Mouse (Mus musculus) hindlimb bud, embryonic 11.5 days (tissue): Measurements from ENCODE around the gene Irgq.

ENCODE experiments used
- DNase-seq: peaks from one replicate; pipeline ENCODE4 v3.0.0-alpha.2; 2012; ENCODE audit warnings: low read depth, low spot score; ENCODE audit errors: extremely low spot score

Irgq gene

GRCm38 (mm10) chr7:24546068-24546614 lies 15.7 kb downstream of the Irgq start, which contains the start of the genes Pinlyp and Xrcc1:
Pinlyp (minus strand) TSS chr7:24546118.
Xrcc1 (plus strand) TSS chr7:24546289.
- DNase-seq: no peak

DNA sequence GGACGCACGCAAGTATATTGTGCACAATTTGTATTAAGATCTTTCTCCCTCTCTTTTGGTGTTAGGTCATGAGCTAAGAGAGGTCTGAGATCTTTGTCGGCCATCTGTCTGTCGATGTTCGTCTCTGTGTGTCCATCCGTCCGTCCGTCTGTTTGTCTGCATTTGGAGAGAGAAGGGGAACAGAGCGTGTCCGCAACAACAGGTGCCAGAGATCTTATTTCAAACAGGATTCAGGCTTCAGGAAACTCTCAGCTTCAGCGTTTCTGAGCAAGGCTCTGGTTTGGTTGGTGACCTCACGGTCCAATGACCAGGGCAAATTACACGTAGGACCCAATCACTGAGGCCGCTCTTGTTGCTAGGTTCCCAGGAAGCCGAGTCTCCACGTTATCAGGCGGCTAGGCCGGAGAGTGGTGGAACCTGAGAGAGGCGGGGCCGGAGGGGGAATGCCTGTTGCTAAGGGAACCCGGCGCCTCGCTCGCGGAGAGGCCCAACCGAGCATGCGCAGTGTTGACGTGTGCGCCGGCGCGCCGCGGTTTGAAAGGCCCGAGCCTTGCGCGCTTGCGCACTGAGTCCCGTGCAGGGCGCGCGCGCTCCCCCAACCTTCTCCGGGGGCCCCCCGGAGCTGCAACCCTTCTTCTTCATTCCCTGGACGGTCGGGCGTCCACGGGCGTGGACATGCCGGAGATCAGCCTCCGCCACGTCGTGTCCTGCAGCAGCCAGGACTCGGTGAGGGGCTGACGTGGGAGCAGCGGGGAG lies 16.3 kb downstream of the Irgq start:
- DNase-seq: peak; percentile 98

- DNase-seq: no peak
These were observed 17.1 kb downstream of the Irgq start for GRCm38 (mm10) chr7:24547534-24548036.

DNA sequence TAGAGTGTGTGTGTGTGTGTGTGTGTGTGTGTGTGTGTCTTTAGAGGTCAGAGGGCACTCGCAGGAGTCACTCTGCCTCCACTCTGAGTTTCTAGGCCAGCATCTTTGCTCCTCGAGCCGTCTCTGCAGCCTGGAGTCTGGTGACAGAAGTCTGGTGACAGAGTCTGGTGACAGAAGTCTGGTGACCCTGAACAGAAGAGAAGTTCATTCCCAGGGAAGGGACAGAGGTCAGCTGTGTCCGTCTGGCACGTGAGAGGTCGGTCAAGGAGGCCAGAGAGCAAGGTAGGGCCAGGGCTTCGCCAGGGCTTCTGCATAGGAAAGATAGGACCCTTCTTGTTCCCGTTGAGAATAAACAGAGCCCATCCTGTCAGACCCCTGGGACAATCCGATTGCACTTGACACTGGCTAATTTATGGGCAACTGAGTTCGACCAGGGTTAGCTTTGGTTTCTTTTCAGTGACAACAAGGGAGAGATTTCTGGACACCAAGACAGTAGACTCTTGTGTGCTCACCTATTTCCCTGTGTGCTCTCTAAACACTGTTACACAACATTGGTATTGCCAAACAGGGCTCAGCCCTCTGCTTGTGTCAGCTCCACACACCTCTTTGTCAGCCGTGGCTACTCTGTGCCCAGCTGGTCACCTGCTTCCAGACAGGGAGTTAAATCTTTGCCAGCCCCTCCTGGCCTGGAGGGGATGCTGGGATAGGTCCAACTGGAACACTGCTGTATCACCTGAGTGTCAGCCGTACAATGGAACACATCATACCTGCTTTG lies 21.7 kb downstream of the Irgq start:
- DNase-seq: no peak

GRCm38 (mm10) chr7:24555786-24556185 lies 25.3 kb downstream of the Irgq start:
- no peak for DNase-seq

DNA sequence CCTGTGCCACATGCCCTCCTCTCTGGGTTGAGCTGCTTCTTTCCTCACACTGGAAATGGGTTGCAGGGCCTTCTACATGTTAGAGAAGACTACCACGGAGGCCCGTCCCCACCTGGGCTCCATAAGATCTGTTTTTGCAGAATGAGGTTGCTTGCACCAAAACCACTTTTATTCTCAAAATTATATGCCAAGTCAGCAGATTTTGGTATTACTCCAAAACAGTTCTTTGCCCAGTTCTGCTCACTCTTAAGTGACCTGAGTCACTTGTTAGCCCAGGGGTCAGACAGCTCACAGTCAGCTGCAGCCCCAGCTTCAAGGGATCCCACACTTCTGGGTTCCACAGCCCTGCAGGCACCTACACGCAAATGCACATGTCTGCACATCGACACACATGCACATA lies 31.0 kb downstream of the Irgq start:
- no peak for DNase-seq

- DNase-seq: no peak
These were observed 32.8 kb downstream of the Irgq start for GRCm38 (mm10) chr7:24563191-24563836.

DNA sequence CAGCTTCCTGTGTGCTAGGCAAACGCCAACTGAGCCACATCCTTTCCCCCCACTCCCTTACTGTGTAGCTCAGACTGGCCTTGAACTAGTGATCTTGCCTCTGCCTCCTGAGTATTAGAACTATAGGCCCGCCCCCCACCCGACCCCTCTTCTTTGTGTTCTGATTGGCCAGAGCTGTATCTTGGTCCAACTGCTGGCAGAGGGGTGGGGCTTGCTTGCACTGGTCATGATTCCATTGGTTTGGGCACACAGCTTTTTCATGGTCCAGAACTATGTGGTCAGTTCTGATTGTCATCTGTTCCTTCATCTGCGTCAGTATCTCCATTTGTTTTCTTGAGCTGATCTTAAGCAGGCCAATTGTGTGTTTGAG lies 33.3 kb downstream of the Irgq start:
- DNase-seq: no peak

DNA sequence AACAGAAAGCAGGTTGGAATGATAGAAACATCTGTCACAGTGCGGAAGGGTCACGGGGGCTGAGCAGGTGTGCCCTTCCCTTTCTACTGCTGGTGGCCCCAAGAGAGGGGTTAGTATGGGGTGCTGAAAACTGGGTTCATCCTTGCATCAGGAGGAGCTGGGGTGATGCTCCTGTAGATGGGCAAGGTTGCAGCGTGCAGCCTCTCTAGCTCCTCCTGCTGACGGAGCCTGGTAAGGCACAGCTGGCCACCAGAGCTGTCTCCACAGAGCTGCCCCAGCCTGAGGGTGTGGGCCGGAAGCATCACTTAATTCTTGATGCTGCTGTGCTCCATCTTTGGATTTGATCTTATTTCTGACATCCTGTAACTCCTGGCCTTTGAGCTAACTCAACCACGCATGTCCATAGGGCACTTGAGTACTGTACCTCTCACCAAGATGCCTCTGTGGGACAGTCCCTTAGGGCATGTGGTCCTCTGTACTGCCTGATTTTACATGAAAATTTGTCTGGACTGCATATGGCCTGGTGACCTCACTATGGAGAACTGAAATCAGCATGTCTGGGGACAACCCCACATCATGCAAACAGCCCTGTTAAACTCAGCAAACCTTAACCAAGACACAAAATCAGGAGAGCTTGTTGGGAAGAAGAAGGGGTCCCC lies 34.2 kb downstream of the Irgq start:
- no peak for DNase-seq

DNA sequence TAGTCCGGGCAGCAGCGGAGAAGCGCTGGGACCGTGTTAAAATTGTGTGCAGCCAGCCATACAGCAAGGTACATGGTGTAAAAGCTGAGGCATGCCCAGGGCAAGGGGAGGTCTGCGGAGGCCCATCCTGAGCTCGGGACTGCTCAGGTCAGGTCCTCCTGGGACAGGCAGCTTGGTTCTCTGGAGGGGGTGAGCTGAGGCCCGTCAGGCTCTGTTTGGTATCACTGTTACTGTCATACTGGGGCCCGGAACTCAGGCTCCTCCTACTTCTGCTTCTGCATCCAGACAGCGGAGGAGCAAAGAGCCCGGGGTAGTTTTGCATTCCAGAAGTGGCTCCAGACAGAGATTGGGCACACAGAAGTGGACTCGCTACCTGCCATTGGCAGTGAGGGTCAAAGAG lies 35.1 kb downstream of the Irgq start:
- DNase-seq: no peak

- no peak for DNase-seq
These were observed 35.7 kb downstream of the Irgq start for GRCm38 (mm10) chr7:24566206-24566605.

DNA sequence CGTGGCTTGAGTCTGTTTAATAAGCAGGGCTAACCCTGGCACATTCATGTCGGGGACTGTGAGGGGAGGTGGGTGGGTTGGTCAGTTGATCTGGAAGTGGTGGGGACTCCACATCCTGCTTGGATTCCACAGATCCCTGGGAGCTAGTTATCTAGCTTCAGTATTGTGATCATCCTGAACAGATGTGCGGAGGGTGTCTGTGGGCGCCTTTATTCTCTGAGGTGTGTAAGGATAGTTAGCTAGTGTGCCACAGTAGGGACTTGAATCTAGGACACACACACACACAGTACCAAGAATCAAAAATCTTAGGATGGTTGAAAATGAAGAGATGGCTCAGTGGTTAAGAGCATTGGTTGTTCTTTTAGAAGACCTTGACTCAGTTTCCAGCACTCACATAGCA lies 38.0 kb downstream of the Irgq start:
- no peak for DNase-seq

- DNase-seq: no peak
These were observed 40.6 kb downstream of the Irgq start for GRCm38 (mm10) chr7:24571071-24571470.

- no peak for DNase-seq
These were observed 42.0 kb downstream of the Irgq start for GRCm38 (mm10) chr7:24572455-24572854.

DNA sequence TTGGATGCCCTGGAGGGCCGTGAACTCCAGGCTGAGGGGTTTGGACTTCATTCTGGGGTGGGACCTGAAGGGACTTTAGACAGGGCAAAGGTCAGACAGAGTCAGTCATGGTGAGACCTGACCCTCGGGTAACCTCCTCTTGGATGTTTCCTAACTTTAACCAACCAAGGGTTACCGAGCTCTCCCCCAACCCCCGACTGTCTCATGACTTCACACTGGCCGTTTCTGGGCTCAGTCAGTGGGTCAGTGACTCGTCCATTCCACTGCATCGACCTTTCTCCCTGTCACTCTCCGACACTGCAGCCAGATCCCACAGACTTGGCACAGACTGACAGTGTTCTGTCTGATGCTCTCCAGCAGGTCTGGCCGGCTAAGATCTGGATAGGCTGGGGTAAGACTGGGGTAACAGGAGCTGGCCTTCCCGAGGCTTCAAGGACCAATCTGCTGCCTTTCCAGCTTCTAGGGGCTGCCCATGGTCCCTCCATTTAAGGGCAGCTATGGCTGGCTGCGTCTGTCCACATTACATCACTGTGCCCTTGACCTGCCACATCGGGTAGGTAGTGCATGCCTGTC lies 43.8 kb downstream of the Irgq start:
- DNase-seq: no peak

DNA sequence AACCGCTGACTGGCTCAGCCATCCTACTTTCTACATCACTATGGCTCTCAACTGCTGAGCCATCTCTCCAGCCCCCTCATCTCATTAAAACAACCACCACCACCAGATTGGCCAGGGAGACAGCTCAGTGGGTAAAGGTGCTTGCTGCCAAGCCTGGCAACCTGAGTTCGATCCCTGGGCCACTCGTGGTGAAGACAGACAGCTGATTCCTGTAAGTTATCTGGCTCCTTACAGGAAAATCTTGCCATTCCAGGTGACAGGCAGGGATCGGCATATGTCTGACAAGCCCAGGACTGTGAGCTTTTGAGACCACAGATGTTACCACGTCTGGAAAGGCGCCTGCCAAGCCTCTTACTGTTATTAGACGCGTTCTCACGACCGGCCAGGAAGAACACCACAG lies 47.3 kb downstream of the Irgq start:
- no peak for DNase-seq

- no peak for DNase-seq
These were observed 54.4 kb downstream of the Irgq start for GRCm38 (mm10) chr7:24584876-24585275.

DNA sequence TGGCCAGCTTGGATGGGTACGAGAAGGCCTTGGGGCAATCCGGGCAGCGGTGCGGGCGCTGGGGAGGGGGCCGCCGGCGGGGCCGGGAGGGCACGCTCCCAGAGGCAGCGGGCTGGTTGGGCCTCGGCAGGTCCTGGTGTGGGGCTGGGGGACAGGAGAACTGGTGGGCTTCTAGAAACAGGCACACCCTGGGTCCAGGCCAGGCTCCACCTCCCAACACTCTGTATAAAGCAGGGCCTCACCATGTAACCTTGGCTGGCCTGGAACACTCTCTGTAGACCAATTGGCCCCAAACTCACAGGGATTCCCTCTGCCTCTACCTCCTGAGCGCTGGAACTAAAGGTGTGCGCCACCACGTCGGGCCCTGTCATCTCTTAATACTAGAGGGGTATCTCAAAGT lies 55.5 kb downstream of the Irgq start:
- DNase-seq: no peak

DNA sequence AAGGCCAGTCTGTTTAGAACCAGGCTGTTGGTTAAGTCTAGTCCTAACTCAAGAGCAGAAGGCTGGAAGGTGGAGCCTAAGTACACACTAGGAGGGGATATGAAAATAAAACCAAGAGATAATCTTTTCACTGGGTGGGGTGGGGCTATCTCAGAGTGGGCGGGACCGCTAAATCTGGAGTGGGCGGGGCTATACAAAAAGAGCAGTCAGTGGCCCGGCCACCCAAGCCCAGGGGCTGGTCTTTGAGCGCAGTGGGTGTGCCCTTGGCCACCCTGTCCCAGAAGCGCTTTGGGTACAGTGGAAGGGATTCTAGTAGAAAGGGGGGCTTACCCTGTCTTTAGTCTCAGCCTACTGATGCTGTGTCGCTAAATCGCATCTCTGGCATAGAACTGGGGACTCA lies 56.3 kb downstream of the Irgq start:
- DNase-seq: no peak

- DNase-seq: no peak
These were observed 57.0 kb downstream of the Irgq start, which contains the start of the genes Ethe1 and Zfp575 for GRCm38 (mm10) chr7:24587330-24588105. Ethe1 (plus strand) TSS chr7:24587543. Zfp575 (minus strand) TSS chr7:24587641.
